Mouse (Mus musculus) adrenal gland, postnatal 25 days (tissue): ENCODE measurements around the gene Nop9. TPM values are rescaled to one million over a fixed set of nuclear protein-coding genes. Genes with fewer than 3 reads are reported as not detected.

Source experiments
- total RNA-seq: library from RNA; stranded (reverse); gene quantifications from 2 replicates; pipeline ENCODE4 v1.2.3, GENCODE M21; 2021

Gene Nop9
- total RNA-seq, 1 experiment from 2014 or later, result 20.9 TPM

Other genes starting within 250 kb of the Nop9 start
- gene Cpne6, start 235.2 kb upstream of the Nop9 start, total RNA-seq, result 0.12 TPM in 1 of 2 replicates, not detected in the other
- gene Nrl, start 220.7 kb upstream of the Nop9 start, total RNA-seq, result not detected in 2 replicates
- 33.9 and 46.2 TPM in 2 replicates for gene Pck2, start 205.4 kb upstream of the Nop9 start, total RNA-seq
- gene Dcaf11, start 185.7 kb upstream of the Nop9 start, total RNA-seq, result 131 and 160 TPM in 2 replicates
- 2.6 TPM in 1 of 2 replicates, not detected in the other for gene A730061H03Rik, start 185.3 kb upstream of the Nop9 start, total RNA-seq
- gene Fitm1, start 170.1 kb upstream of the Nop9 start, total RNA-seq, result 1.7 and 2.6 TPM in 2 replicates
- 328 and 383 TPM in 2 replicates for gene Psme1, start 167.6 kb upstream of the Nop9 start, total RNA-seq
- gene Emc9, start 160.4 kb upstream of the Nop9 start, total RNA-seq, result 34.5 and 61.6 TPM in 2 replicates
- 357 and 368 TPM in 2 replicates for gene Psme2, start 154.6 kb upstream of the Nop9 start, total RNA-seq
- 37.4 and 49.3 TPM in 2 replicates for gene Rnf31, start 154.0 kb upstream of the Nop9 start, total RNA-seq
- gene Irf9, start 142.1 kb upstream of the Nop9 start, total RNA-seq, result 24.2 and 24.8 TPM in 2 replicates
- gene Rec8, start 127.7 kb upstream of the Nop9 start, total RNA-seq, result 13.6 TPM in 2 replicates
- 100 and 141 TPM in 2 replicates for gene Ipo4, start 109.7 kb upstream of the Nop9 start, total RNA-seq
- gene Gm49378, start 107.8 kb upstream of the Nop9 start, total RNA-seq, result 2.4 and 2.5 TPM in 2 replicates
- gene Tm9sf1, start 101.9 kb upstream of the Nop9 start, total RNA-seq, result 81.1 and 98.6 TPM in 2 replicates
- gene Tssk4, start 95.5 kb upstream of the Nop9 start, total RNA-seq, result 2.6 and 2.9 TPM in 2 replicates
- gene Mdp1, start 85.2 kb upstream of the Nop9 start, total RNA-seq, result 73.5 and 88.6 TPM in 2 replicates
- gene Gmpr2, start 73.8 kb upstream of the Nop9 start, total RNA-seq, result 28.0 and 32.2 TPM in 2 replicates
- 347 and 352 TPM in 2 replicates for gene Nedd8, start 73.6 kb upstream of the Nop9 start, total RNA-seq
- gene Tinf2, start 63.9 kb upstream of the Nop9 start, total RNA-seq, result 30.0 and 36.4 TPM in 2 replicates
- not detected in 2 replicates for gene Tgm1, start 31.8 kb upstream of the Nop9 start, total RNA-seq
- 23.7 and 28.1 TPM in 2 replicates for gene Rabggta, start 23.4 kb upstream of the Nop9 start, total RNA-seq
- 75.8 and 77.4 TPM in 2 replicates for gene Dhrs1, start within 50 bp of the Nop9 start, total RNA-seq
- 0.79 and 2.9 TPM in 2 replicates for gene Cideb, start 12.8 kb downstream of the Nop9 start, total RNA-seq
- gene Ltb4r2, start 15.7 kb downstream of the Nop9 start, total RNA-seq, result 0.12 TPM in 1 of 2 replicates, not detected in the other
- not detected in 2 replicates for gene Ltb4r1, start 20.3 kb downstream of the Nop9 start, total RNA-seq
- 8.0 and 10.2 TPM in 2 replicates for gene Adcy4, start 38.4 kb downstream of the Nop9 start, total RNA-seq
- gene Ripk3, start 43.2 kb downstream of the Nop9 start, total RNA-seq, result 2.9 and 3.6 TPM in 2 replicates
- gene Nfatc4, start 77.5 kb downstream of the Nop9 start, total RNA-seq, result 19.9 and 30.5 TPM in 2 replicates
- gene Nynrin, start 108.3 kb downstream of the Nop9 start, total RNA-seq, result 10.7 and 13.5 TPM in 2 replicates
- 0.15 and 0.24 TPM in 2 replicates for gene Cbln3, start 138.7 kb downstream of the Nop9 start, total RNA-seq
- 21.6 and 25.5 TPM in 2 replicates for gene Khnyn, start 139.3 kb downstream of the Nop9 start, total RNA-seq
- 58.1 and 62.6 TPM in 2 replicates for gene Sdr39u1, start 154.6 kb downstream of the Nop9 start, total RNA-seq
- gene Cma1, start 199.0 kb downstream of the Nop9 start, total RNA-seq, result 0.49 and 1.2 TPM in 2 replicates
- gene Cma2, start 205.3 kb downstream of the Nop9 start, total RNA-seq, result not detected in 2 replicates